Mouse (Mus musculus) CH12.LX (cell line): Measurements from ENCODE around the gene Pheta1. TPM values are rescaled to one million over a fixed set of nuclear protein-coding genes. Genes with fewer than 3 reads are reported as not detected.

Source experiments
- DNase-seq: peaks from one replicate; pipeline ENCODE4 v3.0.0-alpha.2; 2013; ENCODE audit errors: extremely low read depth
- H3K27ac ChIP-seq: 2 replicates; pipeline ENCODE4 v1.5.1; 2012; ENCODE audit warnings: low read depth, mild to moderate bottlenecking, control low read depth, moderate library complexity; ENCODE audit not compliant: insufficient read depth
- H3K27me3 ChIP-seq: replicated peaks from 2 replicates; pipeline ENCODE3; 2012; ENCODE audit warnings: inconsistent platforms
- H3K36me3 ChIP-seq, 2 experiments: replicated peaks in 1 of 2; 2 replicates each; pipeline versions ENCODE3 to v1.6.1; 2012; ENCODE audit warnings: inconsistent platforms in 1 of 2, low read length in 1 of 2, mild to moderate bottlenecking in 1 of 2, mixed read lengths in 1 of 2, moderate library complexity in 1 of 2; ENCODE audit not compliant: control insufficient read depth in 1 of 2, insufficient read depth in 1 of 2
- H3K4me1 ChIP-seq, 2 experiments: 2 replicates each; pipeline ENCODE4 v1.6.1; 2012; ENCODE audit warnings: inconsistent platforms in 1 of 2, moderate library complexity in 1 of 2; ENCODE audit not compliant: insufficient read depth in 2 of 2, control insufficient read depth in 1 of 2
- H3K4me2 ChIP-seq: 2 replicates; pipeline ENCODE4 v1.6.1; 2012; ENCODE audit warnings: low read depth, mild to moderate bottlenecking, control low read depth; ENCODE audit not compliant: poor library complexity, insufficient read depth, severe bottlenecking
- H3K4me3 ChIP-seq, 3 experiments: fragments of 150-350 bp in 1 of 3; sonication (generic) in 1 of 3; replicated peaks in 1 of 3; 2 replicates each; pipeline versions ENCODE3 to v1.5.1; 2011 to 2012; ENCODE audit warnings: low read depth in 2 of 3, low read length in 2 of 3, mild to moderate bottlenecking in 2 of 3, moderate library complexity in 2 of 3, control low read depth in 1 of 3, improper control_type of control experiment in 1 of 3, inconsistent platforms in 1 of 3, mixed read lengths in 1 of 3; ENCODE audit not compliant: poor library complexity in 1 of 3
- H3K79me2 ChIP-seq: replicated peaks from 2 replicates; pipeline ENCODE4 v1.6.1; 2012; ENCODE audit warnings: mild to moderate bottlenecking, moderate library complexity; ENCODE audit not compliant: control insufficient read depth, poor library complexity, insufficient read depth, severe bottlenecking; ENCODE audit errors: extremely low read depth
- H3K9ac ChIP-seq: 2 replicates; pipeline ENCODE4 v1.6.1; 2012; ENCODE audit warnings: low read depth, mild to moderate bottlenecking, control low read depth, moderate library complexity; ENCODE audit not compliant: insufficient read depth
- H3K9me3 ChIP-seq: replicated peaks from 2 replicates; pipeline ENCODE3; 2012; ENCODE audit warnings: low read length, inconsistent platforms, mixed read lengths
- CHD1 ChIP-seq: IDR thresholded peaks from 2 replicates; pipeline ENCODE4 v1.6.1; 2012; ENCODE audit warnings: low read depth, low read length, improper control_type of control experiment, inconsistent platforms
- ETS1 ChIP-seq: conservative IDR thresholded peaks from 2 replicates; pipeline ENCODE4 v1.6.1; 2012; ENCODE audit warnings: low read depth, mild to moderate bottlenecking, inconsistent platforms, low read length, improper control_type of control experiment, moderate library complexity
- HCFC1 ChIP-seq: IDR thresholded peaks from 2 replicates; pipeline ENCODE4 v1.6.1; 2012; ENCODE audit warnings: low read depth, mild to moderate bottlenecking, inconsistent platforms, low read length, improper control_type of control experiment
- IRF4 ChIP-seq: IDR thresholded peaks from 2 replicates; pipeline ENCODE4 v1.6.1; 2014; ENCODE audit warnings: low read depth, mild to moderate bottlenecking, inconsistent platforms, low read length, improper control_type of control experiment
- JUN ChIP-seq: IDR thresholded peaks from 2 replicates; pipeline ENCODE4 v1.6.1; 2011; ENCODE audit warnings: low read depth, mild to moderate bottlenecking, low read length, improper control_type of control experiment, moderate library complexity; ENCODE audit not compliant: insufficient read depth
- KAT2A ChIP-seq: IDR thresholded peaks from 2 replicates; pipeline ENCODE4 v1.6.1; 2012; ENCODE audit warnings: low read length, improper control_type of control experiment, inconsistent platforms; ENCODE audit not compliant: insufficient replicate concordance
- MAFK ChIP-seq: IDR thresholded peaks from 2 replicates; pipeline ENCODE4 v1.6.1; 2011; ENCODE audit warnings: low read length, improper control_type of control experiment; ENCODE audit not compliant: insufficient replicate concordance
- MAX ChIP-seq: IDR thresholded peaks from 2 replicates; pipeline ENCODE4 v1.6.1; 2011; ENCODE audit warnings: low read length, improper control_type of control experiment
- MAZ ChIP-seq: IDR thresholded peaks from 2 replicates; pipeline ENCODE4 v1.6.1; 2012; ENCODE audit warnings: low read depth, mild to moderate bottlenecking, inconsistent platforms, low read length, improper control_type of control experiment, moderate library complexity
- MEF2A ChIP-seq: IDR thresholded peaks from 2 replicates; pipeline ENCODE4 v1.6.1; 2014; ENCODE audit warnings: low read depth, mild to moderate bottlenecking, inconsistent platforms, low read length, improper control_type of control experiment, borderline replicate concordance
- MXI1 ChIP-seq: IDR thresholded peaks from 2 replicates; pipeline ENCODE4 v1.6.1; 2011; ENCODE audit warnings: mild to moderate bottlenecking, low read depth, low read length, improper control_type of control experiment
- MYC ChIP-seq: IDR thresholded peaks from 2 replicates; pipeline ENCODE4 v1.6.1; 2011; ENCODE audit warnings: low read depth, mild to moderate bottlenecking, improper control_type of control experiment, low read length
- NELFE ChIP-seq: IDR thresholded peaks from 2 replicates; pipeline ENCODE4 v1.6.1; 2011; ENCODE audit warnings: low read depth, low read length, improper control_type of control experiment
- NRF1 ChIP-seq: IDR thresholded peaks from 2 replicates; pipeline ENCODE4 v1.6.1; 2014; ENCODE audit warnings: low read depth, mild to moderate bottlenecking, inconsistent platforms, low read length, improper control_type of control experiment, moderate library complexity
- PAX5 ChIP-seq: IDR thresholded peaks from 2 replicates; pipeline ENCODE4 v1.6.1; 2012; ENCODE audit warnings: low read length, inconsistent platforms, mixed read lengths
- POLR2AphosphoS2 ChIP-seq: IDR thresholded peaks from 2 replicates; pipeline ENCODE4 v1.6.1; 2011; ENCODE audit warnings: low read depth, low read length, improper control_type of control experiment
- SMC3 ChIP-seq: IDR thresholded peaks from 2 replicates; pipeline ENCODE4 v1.6.1; 2011; ENCODE audit warnings: low read depth, low read length, improper control_type of control experiment
- TBP ChIP-seq: conservative IDR thresholded peaks from 2 replicates; pipeline ENCODE4 v1.6.1; 2011; ENCODE audit warnings: low read depth, low read length, improper control_type of control experiment
- USF1 ChIP-seq: IDR thresholded peaks from 2 replicates; pipeline ENCODE4 v1.6.1; 2014; ENCODE audit warnings: low read depth, mild to moderate bottlenecking, inconsistent platforms, low read length, improper control_type of control experiment
- ZKSCAN1 ChIP-seq: IDR thresholded peaks from 2 replicates; pipeline ENCODE4 v1.6.1; 2012; ENCODE audit warnings: low read depth, inconsistent platforms, low read length, improper control_type of control experiment, borderline replicate concordance
- dilution Hi-C: fragments of 300-500 bp; cut with MboI; formaldehyde crosslinking; loops from 2 replicates; pipeline ENCODE4 v1.14.3; 2020; ENCODE audit warnings: low sequenced_read_pairs; ENCODE audit not compliant: extremely low pct_unique_long_range_greater_than_20kb, extremely low pct_ligation_motif_present
- in situ Hi-C: fragments of 300-500 bp; cut with MboI; formaldehyde crosslinking; loops from 3 replicates; pipeline ENCODE4 v1.14.3; 2019; ENCODE audit warnings: low sequenced_read_pairs, low pct_ligation_motif_present, low pct_unique_long_range_greater_than_20kb, mixed read lengths
- polyA plus RNA-seq: library from polyadenylated mRNA; unstranded; fragments of >175 nt; gene quantifications from 2 replicates; pipeline ENCODE4 v1.2.1, GENCODE M21; 2012; ENCODE audit warnings: low read depth; ENCODE audit not compliant: insufficient read length
- total RNA-seq, 2 experiments: library from RNA; depleted of rRNA; stranded (reverse); fragments of 300-350 nt in 1 of 2; fragments of >200 nt in 1 of 2; gene quantifications; 2 replicates each; pipeline ENCODE4 v1.2.3; 2012 to 2014

The Pheta1 gene
- total and polyA plus RNA-seq, 3 experiments: 1.4 to 4.5 (median 2.0) TPM

DNA sequence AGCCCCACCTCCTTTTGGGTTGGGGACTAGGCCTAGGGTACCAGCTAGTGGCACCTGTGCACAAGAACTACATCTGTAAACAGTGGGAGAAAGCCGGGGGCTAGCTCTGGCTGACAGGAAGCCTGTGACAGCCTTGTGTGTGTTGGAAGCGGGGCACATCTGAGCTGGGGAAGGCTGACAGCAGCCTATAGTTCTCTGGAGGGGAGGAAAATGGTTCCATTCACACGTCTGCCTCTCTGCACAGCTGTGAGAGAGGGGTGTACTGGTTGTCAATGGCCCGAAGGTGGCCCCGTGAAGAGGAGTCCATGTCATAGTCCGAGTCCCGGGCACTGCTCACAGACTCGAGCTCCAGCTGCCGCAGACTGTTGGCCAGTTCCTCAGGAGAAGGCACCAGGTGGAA, 31.2 kb upstream of the Pheta1 start:
- TF ChIP-seq TBP: no peak
- TF ChIP-seq IRF4: no peak
- TF ChIP-seq CHD1: no peak
- TF ChIP-seq MEF2A: no peak
- no peak for TF ChIP-seq SMC3
- no peak for TF ChIP-seq ZKSCAN1
- TF ChIP-seq JUN: no peak
- no peak for TF ChIP-seq USF1
- TF ChIP-seq NELFE: no peak
- no peak for TF ChIP-seq MYC
- TF ChIP-seq KAT2A: no peak
- no peak for TF ChIP-seq NRF1
- TF ChIP-seq MAZ: no peak
- no peak for TF ChIP-seq MXI1
- TF ChIP-seq PAX5: no peak
- TF ChIP-seq MAX: no peak
- no peak for TF ChIP-seq POLR2AphosphoS2

DNA sequence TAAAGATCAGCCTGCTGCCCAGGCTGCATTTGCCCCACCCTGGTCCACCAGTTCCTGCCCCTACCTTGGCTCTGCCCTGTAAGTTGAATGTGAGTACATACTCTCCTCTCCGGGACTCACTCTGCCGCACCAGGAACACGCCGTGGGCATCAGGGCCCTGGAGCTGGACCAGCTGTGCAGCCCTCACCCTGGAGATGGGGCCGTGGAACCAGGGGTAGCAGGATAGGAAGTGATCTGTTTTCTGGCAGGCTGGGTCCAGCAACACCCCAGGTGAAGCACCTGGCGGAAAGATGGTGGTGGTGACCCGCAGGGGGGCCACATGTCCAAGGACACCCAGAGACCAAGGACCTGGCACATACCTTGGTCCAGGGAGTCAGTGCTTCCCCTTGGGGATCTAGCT, 30.4 kb upstream of the Pheta1 start:
- H3K4me3 ChIP-seq: no peak overlapping the region
- H3K36me3 ChIP-seq: peaks cover 90 to 98% of the 10 kb centered on the region in 2 experiments
- H3K4me2 ChIP-seq: no peak overlapping the region
- in situ Hi-C loops: no loop called here
- H3K27me3 ChIP-seq: no peaks in the 10 kb centered on the region
- no peak overlapping the region for H3K9ac ChIP-seq
- no peak overlapping the region for H3K27ac ChIP-seq
- H3K4me1 ChIP-seq: peaks cover 8 to 27% of the 10 kb centered on the region in 2 experiments
- TF ChIP-seq MAFK: no peak
- no peak for TF ChIP-seq ETS1
- TF ChIP-seq HCFC1: no peak
- DNase-seq: no peak
- peaks cover 24% of the 10 kb centered on the region for H3K79me2 ChIP-seq
- H3K9me3 ChIP-seq: no peaks in the 10 kb centered on the region
- dilution Hi-C loops: no loop called here

More for the DNA sequence above, 31.2 kb upstream of the Pheta1 start:
- in situ Hi-C loops: no loop called here
- no peak for DNase-seq
- H3K4me3 ChIP-seq: no peak overlapping the region
- H3K27me3 ChIP-seq: no peaks in the 10 kb centered on the region
- H3K9ac ChIP-seq: no peak overlapping the region
- no peaks in the 10 kb centered on the region for H3K9me3 ChIP-seq
- dilution Hi-C loops: no loop called here
- H3K79me2 ChIP-seq: peaks cover 17% of the 10 kb centered on the region
- no peak overlapping the region for H3K4me2 ChIP-seq
- peaks cover 6 to 26% of the 10 kb centered on the region in 2 experiments for H3K4me1 ChIP-seq
- no peak overlapping the region for H3K27ac ChIP-seq
- H3K36me3 ChIP-seq: peaks cover 89 to 98% of the 10 kb centered on the region in 2 experiments
